Mouse (Mus musculus): ENCODE results near the gene Abcc2. TPM values are rescaled to one million over a fixed set of nuclear protein-coding genes. Genes with fewer than 3 reads are reported as not detected.

The Abcc2 gene
- total RNA-seq, 2 experiments from 2014 or later, result not detected

DNA sequence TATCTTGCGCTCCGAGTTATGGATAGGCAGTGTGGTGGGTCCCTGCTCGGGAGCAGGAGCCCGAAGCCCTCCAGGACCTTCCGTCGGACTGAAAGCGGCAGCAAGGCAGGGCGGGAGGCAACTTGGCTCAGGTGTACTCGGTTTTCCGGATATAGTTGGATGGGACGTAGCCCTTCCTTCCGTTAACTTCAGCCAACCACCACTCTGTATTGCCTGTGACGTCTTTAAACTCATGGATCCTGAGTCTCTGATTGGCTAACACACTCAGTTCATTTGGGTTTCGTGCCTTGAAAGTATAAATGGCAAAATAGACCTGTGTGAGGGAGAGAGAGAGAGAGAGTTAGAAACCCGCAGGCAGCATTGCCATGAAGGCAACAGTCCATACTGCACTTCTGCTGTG lies 66.0 kb downstream of the Abcc2 start:
- DNase-seq, result no peak
- intact Hi-C loops (cut with DNase I), result no loop called here

DNA sequence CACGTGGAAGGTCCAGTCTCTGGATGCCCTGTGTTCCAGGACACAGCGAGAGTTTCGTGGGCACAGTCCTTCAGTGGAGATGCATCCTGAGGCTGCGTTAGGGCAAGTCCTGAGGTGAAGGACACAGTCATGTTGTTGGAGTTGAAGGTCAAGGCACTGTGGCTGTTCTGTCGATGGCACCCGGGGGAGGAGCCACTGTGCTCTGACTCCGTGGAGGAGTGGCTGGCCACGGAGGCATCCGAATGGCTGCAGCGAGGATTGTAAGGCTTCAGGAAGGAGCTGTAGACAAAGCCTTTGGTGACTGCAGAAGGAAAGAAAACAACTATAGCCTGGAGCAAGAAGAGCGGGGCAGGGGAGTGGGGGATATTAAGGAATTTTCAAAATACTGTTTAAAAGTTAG lies 68.0 kb downstream of the Abcc2 start:
- intact Hi-C loops (cut with DNase I), result loop anchor here (5.0 kb wide), 1 partner anchor 107 kb away; no protein-coding TSS in a partner anchor
- DNase-seq, result no peak

DNA sequence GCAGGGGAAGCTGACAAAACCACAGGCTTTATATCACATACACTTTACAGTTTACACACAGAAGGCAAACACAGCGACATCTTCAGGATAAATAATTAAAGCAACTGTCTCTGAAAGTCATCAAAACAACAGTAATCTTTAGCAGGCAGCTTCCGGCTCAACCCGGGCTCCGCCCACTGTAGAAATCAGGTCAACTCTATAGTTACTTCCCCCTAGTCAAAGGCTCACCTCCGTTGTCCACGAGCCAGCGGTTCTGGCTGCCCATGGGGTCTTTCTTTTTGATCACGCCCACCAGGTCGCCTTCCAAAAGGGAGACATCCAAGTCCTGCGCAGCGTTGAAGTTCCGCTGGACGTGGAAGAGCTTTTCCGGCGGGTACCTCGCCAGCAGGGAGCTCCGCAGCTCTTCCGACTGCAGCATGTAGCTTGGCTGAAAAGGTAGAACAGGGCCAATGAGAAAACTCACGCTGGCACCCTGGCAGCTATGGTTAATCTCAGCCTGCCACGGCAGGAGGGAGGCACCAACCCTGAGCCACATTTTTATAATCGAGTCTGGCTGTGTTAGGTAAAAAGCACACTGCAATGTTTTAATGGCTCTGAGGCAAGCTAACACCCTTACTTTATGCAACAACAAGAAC lies 70.1 kb downstream of the Abcc2 start:
- intact Hi-C loops (cut with DNase I), result loop anchor here (2.0 to 5.0 kb wide), 2 partner anchors 89 to 105 kb away; partner anchors contain the start of gene Dnmbp
- DNase-seq, result no peak

DNA sequence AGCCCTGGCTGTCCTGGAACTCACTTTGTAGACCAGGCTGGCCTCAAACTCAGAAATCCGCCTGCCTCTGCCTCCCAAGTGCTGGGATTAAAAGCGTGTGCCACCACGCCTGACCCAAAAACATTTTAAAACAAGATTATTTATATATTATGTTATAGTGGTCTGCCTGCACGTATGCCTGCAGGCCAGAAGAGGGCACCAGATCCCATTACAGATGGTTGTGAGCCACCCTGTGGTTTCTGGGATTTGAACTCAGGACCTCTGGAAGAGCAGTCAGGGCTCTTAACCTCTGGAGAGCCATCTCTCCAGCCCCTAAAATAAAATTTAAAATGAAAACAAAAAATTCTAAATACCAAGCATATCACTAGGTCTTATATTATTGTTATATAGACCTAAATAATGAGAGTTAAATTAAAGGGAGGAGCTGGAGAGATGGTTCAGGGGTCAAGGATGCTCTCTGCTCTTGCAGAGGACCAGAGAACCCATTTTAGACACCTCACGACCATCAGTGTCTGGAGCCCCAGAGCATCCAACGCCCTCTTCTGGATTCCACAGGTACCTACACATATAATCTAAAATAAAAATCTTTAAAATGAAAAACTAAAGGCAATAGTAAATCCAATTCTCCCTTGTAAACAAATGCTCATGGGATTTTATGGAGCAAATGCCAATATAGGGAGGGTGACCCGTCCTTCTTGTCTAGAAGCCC lies 71.0 kb downstream of the Abcc2 start:
- DNase-seq, result no peak
- intact Hi-C loops (cut with DNase I), result loop anchor here (1.0 to 5.0 kb wide), 3 partner anchors 53 to 104 kb away; partner anchors contain the start of gene Dnmbp

DNA sequence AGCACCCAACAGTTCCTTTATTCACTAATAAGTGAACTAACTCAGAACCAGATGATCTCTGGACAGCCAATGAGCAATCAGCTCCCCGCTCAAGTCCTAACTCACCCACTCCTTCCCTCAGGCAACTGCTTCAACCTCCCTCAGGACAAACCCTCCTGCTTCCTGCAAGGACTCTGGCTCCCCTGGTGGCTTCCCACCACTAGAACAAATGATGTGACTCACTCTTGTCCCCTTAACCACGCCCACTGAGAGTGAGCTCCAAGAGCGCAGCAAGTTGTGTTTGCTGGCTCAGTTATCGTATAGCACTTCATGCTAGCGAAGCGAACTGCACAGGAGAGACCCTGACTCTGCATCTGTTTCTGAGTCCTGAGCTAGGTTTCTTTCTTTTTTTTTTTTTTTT lies 75.4 kb downstream of the Abcc2 start:
- intact Hi-C loops (cut with DNase I), result no loop called here
- no peak for DNase-seq

DNA sequence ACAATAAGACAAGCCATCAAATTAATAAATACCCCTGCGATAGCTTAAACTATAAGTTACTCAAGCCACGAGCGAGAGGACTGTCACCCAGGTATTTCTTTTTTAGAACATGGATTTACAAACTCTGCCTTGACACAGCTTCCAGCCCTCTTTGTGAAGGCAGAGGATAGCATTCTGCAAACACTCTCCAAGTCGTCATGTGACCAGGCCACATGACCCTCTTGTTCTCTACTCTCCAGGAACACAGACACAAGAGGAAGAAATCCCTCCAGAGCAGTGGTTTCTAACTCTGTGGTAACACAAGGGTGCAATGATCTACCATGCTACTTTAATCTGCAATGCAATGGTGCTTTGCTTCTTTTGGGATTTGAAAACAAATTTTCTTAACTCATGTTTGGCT lies 88.4 kb downstream of the Abcc2 start:
- DNase-seq, result no peak
- intact Hi-C loops (cut with DNase I), result no loop called here

DNA sequence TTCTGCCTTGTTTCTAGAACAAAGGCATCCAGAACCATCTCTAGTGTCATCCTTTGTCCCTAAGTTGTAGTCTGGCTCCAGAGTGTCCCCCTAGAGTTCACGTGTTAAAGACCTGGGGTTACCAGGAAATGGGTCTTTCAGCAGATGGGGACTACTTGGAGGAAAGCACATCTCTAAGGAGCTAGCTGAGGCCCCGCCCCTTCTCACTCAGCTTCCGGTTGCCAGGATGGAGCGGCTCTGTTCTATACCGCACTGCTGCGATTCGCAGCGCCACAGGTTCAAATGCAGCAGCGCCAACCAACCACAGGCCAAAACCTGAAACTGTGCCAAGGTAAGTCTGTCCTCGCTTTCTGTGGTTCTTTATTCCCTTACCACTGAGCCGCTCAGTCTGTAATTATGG lies 92.4 kb downstream of the Abcc2 start:
- no peak for DNase-seq
- intact Hi-C loops (cut with DNase I), result no loop called here

DNA sequence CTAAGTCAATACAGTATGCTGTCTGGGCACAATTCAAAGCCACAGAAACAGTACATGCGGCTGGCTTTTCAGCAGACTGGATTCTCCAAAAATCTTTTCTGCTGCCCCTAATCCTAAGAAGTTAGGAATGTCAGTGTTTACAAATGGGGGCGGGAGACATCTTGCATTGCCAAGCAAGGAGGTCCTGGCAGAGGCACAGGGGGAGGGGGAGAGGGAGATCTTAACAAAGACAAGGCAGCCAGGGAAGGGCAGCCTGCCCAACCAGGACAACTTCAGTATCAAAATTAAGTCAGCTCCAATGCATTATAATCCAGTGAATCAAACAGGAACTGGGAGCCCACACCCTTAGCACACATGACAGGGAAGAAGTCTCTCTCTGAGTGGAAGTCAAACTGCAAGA lies 94.0 kb downstream of the Abcc2 start:
- no peak for DNase-seq
- intact Hi-C loops (cut with DNase I), result no loop called here

DNA sequence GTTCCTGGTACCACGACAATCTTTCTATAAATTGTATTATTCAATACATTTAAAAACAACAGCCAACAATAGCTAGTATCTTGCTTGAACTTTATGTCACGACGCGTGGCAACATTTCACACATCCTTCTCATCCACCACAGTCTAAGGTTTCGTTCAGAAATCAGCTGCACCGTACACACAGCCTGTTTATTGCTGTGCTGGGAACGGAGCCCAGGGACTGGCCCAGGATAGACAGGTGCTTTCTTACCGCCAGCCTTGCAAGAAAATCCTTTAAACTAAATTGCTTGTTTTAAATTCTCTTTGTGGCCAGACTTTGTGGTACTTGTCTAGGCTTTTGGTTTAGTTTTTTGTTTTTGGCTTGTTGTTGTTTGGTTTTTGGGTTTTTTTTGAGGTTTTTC lies 95.4 kb downstream of the Abcc2 start:
- intact Hi-C loops (cut with DNase I), result no loop called here
- DNase-seq, result no peak

DNA sequence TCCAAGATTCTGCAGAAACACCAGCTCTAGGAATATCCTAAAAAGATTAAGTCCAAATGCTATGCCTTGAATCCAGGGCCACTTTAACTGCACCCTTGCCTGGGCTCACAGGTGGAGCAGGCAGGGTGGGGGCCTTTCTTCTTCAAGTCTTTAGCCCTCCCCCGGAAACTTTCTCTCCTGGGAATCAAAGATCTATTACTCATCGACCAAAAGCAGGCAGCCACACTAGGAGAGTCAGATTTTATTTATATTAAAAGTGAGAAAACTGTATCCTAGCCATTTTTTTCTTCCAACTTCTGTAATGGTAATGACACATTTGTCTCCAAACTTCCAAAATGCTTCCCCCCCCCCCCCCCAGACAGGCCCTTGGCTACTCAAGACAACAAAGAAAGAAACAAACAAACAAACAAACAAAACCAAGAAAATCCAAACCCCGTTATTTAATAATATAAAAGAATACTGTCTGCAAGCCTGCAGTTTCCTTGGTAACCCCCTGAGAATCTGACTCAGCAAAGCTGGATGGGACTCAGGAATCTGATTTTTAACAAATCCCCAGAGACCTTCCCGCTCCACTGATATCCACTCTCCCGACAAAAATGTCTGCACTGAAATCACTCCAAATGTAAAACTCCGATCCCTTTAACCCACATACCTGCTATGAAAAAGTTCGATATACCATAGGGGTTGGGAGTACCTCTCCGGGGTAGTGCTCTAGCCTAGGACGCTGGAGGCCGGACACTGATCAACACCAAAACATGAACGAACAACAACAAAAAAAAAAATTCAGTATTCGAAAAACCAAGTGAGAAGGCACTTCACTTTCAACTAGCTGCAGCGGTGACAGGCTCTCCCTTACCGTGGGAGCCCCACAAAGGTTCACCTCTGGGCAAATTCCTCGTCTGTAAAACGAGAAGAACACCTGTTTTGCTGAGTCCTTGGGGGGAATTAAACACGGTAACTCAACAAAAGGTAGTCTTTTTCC lies 96.4 kb downstream of the Abcc2 start:
- peak; percentile 13 to 28 for DNase-seq
- intact Hi-C loops (cut with DNase I), result loop anchor here (1.0 kb wide), 1 partner anchor 62 kb away; the partner anchor contains the start of gene Dnmbp

DNA sequence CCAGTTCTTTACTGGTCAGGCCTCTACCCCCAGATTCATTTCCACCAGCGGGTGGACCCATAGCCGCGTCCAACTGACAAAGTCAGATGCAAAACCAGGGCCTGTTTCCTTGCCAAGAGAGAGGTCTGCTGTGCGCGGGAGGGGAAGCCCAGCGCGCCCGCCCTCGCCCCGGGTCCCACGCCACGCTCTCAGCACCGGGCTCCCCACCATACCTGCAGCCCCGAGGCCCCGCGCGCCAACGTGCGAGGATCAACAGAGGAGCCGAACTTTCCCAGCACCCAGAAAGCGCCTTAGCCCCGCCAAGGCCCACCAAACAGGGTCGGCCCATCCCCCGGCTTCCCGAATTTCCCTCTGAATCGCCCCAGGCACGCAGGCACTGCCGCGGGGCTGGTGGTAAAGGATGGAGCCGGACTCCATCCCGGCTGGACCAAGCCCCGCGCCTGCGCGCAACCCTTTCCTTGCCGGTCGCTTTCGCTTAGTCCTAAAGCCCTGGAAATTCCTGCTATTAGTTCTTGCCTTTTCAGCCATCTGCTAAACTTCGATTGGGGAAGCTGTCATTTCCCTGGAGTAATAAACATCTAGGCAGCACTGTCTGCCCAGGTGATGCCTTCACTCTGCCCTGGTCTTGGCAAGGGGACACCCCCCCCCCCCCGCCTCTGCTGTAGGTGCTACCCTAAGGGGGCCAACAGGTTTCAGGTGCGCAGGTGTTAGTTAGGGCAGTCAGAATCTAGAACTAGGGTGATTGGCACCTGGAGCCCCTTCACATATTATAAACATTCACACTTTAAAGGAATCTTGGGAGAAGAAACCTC lies 97.6 kb downstream of the Abcc2 start:
- intact Hi-C loops (cut with DNase I), result loop anchor here (1.0 kb wide), 1 partner anchor 61 kb away; the partner anchor contains the start of gene Dnmbp
- DNase-seq, result peak; percentile 57 to 64

DNA sequence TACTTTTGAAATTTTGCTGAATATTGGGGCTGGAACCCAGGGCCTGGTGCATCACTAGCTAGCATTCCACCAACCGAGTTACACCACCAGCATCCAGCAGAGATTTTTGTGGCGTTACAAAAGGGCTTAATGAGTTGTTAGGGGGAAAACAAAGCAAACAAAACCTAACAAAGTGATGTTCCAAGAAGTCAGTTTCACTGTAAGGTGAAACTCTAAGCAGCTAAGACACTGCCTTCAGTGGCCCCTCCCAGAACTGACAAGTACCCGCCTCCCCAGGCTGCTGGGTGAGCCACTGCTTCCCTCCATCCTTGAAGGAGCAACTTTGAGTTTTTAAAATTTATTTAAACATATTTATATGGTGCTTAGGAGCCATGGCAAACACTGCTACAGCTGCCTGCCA lies 98.4 kb downstream of the Abcc2 start:
- DNase-seq, result no peak
- intact Hi-C loops (cut with DNase I), result no loop called here

DNA sequence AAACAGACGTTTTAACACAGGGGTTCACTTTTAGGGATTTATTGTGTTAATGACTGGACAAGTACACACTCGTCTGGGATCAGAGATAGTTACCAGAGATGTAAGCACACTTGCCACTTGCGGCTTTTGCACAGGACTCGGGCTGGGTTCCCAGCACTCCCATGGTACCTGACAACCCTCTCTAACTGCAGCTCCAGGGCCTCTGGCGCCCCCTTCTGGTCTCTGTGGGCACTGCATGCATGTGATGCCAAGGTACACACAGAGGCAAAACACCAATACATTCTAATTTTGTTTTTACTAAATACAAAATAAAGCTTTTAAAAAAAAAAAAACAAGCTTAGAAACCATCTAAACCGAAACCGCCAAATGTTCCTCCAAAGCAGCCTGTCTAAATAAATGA lies 99.6 kb downstream of the Abcc2 start:
- intact Hi-C loops (cut with DNase I), result no loop called here

DNA sequence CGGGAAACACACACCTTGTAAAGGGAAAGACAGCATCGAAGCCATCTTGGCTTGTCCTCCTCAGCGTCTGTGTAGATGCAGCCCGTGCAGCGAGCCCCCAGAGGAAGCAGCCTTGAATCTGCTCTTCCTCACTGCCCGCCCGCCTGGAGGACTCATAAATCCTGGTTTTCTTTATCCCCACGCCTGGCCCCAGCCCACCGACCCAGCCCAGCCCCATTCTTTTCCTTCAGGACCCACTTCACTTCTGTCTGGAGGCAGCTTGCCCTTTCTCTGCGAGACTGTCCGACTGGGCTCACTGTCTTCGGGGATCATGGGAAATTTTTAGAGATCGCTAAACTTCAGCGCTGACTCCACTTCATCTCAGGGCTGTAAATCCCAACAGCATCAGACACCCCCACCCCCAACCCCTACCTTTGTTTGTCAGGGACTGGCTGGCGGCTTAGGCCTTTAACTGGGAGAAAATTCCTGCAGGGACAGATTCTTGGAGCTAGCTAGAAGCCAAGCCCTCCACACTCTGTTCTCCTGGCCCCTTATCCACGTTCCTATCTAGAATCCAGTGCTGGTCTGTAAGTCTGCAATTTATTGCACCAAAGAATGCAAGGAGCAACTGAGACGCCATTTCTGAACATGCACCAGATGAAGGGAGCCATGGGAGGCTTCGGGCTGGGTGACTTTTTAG lies 101.0 kb downstream of the Abcc2 start:
- intact Hi-C loops (cut with DNase I), result no loop called here
- DNase-seq, result no peak

More for the DNA sequence above, 99.6 kb downstream of the Abcc2 start:
- no peak for DNase-seq

DNA sequence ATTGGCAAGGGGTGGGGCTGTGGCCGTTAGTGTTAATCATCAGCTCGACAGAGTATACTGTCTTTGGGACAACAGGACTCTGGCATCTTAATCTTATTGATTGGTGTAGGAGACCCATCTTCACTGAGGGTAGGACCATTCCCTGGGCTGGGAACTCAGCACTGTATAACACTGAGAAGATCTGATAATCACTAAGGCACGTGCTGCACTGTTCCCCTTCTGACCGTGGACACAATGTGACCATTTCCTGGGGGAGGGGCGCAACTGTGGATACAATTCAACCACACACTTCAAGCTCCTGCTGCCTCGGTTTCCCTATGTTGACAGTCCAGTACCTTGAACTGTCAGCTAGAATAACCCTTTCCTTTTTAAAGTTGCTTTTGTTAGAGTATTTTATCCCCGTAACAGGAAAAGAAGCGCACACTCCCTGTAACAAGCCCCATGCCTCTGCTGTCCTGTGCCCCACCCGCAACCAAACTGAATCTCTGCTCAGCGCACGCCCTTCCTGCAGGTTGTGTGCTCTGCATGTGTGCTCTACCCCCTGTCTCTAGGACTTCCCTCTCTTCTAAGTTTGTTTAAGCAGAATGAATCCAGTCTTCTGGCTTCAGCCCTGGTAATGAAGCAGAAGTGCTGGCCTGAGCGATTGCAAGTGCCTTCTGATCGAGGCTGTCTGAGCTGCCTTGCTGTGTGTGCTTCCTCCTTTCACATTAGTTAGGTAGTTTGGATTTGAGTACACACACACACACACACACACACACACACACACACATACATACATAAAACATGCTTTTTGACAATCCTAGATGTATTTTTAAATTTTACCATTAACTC lies 102.9 kb downstream of the Abcc2 start:
- no peak for DNase-seq
- intact Hi-C loops (cut with DNase I), result no loop called here

DNA sequence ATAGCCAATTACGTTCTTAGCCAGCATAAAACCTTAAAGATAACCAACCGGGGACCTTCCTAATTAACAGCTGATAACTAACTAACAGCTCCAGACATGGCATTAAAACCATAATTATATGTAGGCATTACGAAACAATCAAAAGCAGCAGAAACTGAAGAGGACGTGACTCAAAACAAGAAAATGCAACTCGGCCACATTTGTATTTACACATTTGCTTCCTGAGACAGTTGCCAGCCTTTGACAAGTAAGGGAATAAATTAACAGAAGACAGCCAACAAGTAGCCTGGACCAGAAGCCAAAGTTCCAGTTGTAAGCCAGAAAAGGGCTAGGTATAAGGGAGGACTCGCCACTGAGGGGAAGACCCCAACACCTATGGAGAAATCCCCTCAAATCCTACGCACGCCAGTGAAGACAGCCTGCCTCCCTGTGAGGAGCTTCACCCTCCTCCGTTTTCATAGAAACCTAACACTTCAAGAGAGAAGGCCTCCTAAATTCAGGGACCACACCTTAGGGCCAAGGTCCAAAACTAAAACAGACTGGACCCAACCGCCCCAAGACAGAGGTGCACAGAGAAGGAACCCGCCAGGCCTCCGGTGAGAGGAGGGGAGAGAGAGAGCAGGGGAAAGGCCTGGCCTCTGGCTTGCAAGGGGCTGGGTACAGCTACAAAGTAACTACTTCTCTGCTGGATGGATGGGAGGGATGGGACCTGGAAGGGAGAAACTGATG lies 104.5 kb downstream of the Abcc2 start:
- no peak for DNase-seq
- intact Hi-C loops (cut with DNase I), result no loop called here

DNA sequence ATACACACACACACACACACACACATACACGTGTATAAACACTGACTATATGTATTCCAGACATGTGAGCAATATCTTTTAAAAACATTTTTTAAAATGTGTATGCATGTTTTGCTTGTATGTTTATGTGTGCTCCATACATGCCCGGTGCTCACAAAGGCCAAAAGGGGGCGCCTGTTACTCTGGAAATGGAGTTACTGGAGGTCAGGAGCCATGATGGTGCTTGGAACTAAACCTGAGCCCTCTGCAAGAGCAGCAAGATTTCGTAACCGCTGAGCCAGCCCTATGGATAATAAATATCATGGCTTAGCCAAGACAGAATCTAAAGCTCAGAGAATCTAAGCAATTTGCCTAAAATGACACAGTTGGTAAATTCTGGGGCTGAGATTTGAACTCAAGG lies 105.2 kb downstream of the Abcc2 start:
- no peak for DNase-seq
- intact Hi-C loops (cut with DNase I), result no loop called here

DNA sequence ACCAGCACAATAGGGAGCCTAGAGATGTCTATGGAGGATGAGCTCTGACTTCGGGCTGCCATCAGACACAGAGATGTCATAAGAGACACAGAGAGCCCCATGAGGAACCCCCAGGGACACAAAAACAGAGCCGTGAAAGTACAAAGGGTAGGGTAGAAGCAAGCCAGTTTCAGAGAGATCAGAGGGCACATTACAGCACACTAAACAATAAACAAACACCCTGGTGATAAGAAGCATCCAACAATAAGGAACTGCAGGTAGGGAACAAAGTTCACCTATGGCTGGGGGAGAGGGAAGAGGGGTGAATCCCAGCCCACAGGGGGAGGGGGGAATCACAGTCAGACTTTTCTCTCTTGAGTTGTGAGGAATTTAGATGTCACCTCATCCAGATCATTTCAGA lies 105.7 kb downstream of the Abcc2 start:
- intact Hi-C loops (cut with DNase I), result no loop called here
- no peak for DNase-seq
